Mouse (Mus musculus) embryo, embryonic 10 days (tissue): ENCODE data around the gene Mbnl1.

Experiments used
- DNase-seq: peaks from one replicate; pipeline ENCODE4 v3.0.0-alpha.2; 2015; ENCODE audit warnings: low spot score

The Mbnl1 gene

GRCm38 (mm10) chr3:60517234-60517787, 44.7 kb downstream of the Mbnl1 start:
- no peak for DNase-seq

DNA sequence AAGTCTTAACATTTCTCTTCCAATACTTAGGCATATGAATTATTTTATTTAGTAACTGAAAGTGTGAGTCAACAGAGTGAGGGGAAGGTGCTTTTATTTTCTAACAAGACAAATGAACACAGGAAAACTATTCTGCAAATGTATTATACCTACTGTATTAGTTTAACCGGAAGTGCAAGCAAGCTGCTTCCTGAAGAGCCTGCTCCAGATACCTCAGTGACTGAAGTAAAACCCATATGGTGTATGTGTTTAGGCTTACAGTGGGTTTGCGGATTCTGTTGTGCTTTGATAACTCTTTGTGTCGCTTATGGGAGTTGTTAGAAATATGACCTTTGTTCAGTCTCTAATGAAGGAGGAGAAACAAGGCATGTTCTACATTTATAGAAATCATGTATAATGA, 46.7 kb downstream of the Mbnl1 start:
- DNase-seq, result no peak

- no peak for DNase-seq
Measured at GRCm38 (mm10) chr3:60524127-60524526, 51.5 kb downstream of the Mbnl1 start.

GRCm38 (mm10) chr3:60531286-60531685, 58.7 kb downstream of the Mbnl1 start:
- DNase-seq, result no peak

DNA sequence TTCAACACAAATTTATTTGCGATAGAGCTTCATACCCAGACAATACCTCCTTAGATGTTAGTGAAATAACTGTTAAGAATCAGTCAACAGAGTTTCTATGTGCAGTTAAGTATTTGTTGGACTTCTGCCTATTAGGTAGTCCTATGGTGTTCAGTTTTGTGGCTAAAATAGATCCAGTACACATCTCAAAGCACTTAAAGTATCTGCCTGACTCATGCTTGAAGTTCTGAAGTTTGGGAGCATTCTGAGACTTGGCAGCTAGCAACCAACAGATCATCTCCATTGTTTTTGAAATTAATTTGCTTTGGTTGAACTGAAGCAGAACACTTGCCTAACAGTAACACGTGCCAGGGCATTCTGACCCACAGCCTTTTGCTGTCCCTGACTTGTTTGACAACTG, 59.2 kb downstream of the Mbnl1 start:
- DNase-seq, result no peak

- DNase-seq, result no peak
Measured at GRCm38 (mm10) chr3:60535224-60535623, 62.6 kb downstream of the Mbnl1 start.

DNA sequence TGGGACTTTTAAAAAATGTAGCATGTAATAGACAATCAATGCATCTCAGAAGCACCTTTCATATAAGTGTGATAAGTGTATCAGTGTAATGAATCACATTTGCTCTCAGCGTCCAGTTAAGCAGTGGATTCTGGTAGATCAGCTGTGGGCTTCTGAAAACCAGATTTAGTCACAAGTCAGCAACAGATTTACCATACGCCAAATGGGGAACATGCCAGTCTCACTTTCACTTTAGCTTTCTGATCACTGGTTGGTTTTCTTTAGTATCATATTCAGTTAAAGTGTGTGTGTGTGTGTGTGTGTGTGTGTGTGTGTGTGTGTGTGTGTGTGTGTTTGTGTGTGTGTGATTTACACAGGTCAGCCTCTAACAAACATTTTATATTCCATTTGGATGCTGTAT, 64.4 kb downstream of the Mbnl1 start:
- no peak for DNase-seq

DNA sequence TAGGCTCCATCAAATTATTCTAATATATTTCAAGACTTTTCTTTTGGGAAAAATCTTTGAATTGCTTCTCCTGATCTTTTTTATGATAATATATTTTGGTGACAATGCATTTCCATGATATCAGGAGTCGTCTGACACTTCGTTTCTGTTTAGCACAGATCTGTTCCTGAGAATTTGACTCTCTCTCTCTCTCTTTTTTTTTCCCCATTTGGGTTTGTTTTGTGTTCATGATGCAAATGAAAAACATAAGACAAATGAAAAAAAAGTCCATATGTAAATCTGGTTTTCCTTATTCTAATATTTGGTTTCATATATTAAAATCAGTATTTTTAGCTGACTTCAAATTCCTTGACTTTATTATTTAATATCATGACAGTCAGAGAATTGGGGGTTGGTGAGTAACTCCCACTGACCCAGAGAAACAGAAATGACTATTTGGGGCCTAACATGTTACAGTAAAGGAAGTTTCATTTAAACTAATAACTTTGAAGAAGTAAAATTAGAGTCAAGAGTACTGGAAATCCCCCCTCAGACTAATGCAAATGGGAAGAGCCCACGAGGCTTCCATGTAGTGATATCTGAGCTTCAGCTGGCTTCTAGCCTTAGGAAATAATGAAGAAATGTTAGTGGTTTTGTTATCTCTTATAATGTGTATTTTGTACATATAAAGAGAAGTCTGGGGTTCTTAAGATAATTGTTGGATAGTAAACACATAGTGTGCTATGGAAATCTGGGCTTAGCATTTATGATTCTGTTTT, 65.8 kb downstream of the Mbnl1 start:
- DNase-seq, result no peak

GRCm38 (mm10) chr3:60541121-60541520, 68.5 kb downstream of the Mbnl1 start:
- no peak for DNase-seq

GRCm38 (mm10) chr3:60546196-60546595, 73.6 kb downstream of the Mbnl1 start:
- DNase-seq, result peak; percentile 39

DNA sequence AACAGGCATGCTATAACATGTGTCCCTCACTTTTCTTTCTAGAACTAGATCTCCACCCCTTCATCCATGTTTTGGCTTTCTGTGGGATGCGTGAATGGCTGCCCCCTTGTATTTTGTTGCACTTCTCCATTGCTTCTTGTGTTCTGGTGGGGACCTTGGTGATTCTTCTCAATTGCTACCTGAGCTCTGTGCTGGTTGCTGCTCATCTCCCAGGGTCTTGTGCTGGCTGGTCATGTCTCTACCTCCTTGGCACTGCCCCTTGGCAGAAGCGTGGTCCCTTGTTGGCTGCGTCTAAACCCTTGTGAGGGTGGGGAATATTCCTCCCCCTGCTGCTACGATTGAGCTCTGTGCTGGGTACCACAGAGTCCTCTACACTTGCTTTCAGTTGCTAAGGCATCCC, 74.3 kb downstream of the Mbnl1 start:
- DNase-seq, result no peak

DNA sequence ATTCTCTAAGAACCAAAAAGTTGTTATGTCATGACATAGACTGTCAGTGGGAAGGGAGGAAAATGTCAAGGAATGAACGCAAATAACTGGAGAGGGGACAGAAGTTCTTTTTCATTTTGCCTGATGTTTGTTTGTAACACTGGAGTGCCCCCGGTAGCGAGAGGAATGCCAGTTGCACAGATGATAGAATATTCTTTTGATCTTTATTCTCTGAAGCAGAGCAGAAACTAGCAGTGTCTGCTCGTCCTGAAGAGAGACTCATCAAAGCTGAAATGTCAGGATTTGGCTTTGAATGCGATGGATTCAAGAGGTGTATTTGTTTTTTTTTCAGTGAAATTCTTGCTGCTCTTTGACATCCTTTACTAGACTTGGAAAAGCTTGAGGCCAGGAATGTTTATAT, 77.9 kb downstream of the Mbnl1 start:
- DNase-seq, result no peak

- no peak for DNase-seq
Measured at GRCm38 (mm10) chr3:60551650-60552049, 79.0 kb downstream of the Mbnl1 start.

DNA sequence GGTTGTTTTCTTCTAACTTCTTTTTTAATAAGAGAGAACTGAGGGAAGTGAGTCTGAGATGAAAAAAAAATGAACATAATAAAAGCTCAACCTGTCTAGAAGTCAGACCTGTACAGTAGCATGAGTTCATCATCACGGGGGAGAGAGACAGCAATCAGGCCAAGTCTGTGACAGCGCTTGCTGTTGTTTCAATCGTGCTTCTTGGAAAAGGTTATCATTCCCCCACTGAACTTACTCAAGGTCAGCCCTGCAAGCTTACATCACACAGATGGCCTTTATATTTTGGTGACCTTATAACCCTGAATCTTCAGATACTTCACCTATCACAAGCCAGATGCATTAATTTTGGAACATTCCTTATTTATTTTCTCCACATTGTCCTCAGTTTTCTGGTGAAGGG, 80.4 kb downstream of the Mbnl1 start:
- DNase-seq, result no peak

DNA sequence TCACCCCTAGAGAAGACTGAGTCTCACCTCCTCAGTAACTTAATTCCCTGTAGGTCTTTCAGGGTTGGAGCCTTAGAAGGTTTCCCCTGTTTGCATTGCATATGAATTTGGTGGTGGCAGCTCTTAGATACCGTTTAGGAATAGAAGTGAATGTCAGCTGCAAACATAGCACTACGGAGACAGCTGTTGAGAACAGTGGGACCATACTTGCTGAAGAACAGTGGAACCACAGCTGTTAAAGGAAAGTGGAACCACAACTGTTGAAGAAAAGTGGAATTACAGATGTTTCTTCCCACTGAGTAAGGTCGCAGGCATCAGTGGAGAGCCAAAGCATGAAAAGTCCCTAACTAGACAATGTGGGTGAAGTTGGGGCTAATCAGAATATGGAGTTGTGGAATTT, 84.0 kb downstream of the Mbnl1 start:
- DNase-seq, result no peak

DNA sequence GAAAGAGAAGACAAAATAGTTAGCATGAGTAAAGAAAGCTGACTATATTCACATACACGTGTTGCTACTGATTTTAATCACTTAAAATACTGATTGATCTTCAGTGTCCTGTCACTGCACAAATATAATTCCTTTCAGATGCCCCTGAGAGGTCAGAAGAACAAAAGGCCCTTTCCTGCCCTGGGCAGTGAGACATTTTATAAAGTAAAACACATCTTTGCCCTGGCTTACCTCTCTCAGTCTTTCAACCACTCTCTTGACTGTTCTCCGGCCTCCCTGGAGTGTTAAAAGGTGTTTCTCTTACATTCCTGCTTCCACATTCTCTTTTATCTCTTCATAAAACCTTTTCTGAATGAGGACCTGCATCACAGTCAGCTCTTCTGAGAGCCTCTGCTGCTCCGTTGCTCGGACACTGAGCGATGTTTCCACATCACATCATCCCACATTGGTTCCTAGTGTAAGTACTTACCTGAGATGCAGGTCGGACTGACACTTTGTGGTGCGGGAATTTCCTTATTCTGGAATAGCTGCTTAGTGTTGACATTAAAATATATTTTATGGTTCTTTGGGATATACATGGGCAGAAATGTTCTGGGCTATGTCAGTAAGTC, 85.7 kb downstream of the Mbnl1 start:
- no peak for DNase-seq

- DNase-seq, result no peak
Measured at GRCm38 (mm10) chr3:60559762-60560161, 87.1 kb downstream of the Mbnl1 start.

DNA sequence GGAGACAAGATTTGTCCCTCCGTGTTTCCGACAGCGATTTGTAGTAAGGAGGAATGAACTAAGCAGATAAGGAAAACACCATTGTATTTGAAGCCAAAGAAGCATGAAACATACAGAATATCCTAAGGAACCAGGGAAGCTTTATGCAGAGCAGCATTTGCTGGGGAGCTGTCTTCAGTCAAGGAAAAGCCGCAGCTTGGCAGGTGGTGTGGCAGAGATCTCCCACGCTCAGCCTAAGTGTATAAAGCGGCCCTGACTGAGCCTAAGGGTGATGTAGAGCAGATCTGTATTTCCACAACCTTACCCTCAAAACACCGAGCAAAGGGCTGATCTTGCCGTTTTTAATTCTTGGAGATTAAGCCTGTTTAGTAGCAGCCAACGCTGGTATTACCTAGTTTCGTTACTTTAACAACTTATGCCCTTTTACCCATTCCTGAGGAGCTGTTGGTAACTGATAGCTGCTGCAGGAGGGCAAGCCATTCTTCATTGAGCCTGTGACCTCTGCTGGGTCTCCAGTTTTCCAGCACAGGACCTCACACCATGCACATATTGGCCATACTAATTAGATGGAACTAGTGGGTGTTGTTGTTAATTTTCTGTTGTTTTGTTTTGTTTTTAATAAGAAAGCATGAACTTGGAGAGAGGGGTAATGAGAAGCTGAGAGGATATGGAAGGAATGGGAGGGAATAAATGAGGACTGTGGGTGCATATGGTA, 91.1 kb downstream of the Mbnl1 start:
- DNase-seq, result no peak

DNA sequence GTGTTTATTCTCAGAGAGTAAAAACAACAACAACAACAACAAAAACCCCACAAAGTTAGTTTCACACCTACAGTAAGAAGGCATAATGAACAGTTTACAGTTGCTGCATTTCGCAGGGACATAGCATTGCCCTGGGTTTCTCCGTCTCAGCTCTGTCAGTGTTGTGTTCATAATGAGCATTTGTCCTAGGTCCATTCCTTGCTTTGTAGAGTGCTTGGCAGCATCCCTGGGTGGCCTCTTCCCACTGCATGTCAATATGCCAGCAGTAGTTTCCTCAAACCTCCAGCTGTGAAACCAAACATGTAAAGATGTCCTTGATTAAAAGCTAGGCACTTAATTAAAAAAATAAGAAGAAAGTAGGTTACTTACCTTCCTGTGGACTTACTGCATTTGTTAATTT, 91.6 kb downstream of the Mbnl1 start:
- no peak for DNase-seq

GRCm38 (mm10) chr3:60565204-60565603, 92.6 kb downstream of the Mbnl1 start:
- no peak for DNase-seq

DNA sequence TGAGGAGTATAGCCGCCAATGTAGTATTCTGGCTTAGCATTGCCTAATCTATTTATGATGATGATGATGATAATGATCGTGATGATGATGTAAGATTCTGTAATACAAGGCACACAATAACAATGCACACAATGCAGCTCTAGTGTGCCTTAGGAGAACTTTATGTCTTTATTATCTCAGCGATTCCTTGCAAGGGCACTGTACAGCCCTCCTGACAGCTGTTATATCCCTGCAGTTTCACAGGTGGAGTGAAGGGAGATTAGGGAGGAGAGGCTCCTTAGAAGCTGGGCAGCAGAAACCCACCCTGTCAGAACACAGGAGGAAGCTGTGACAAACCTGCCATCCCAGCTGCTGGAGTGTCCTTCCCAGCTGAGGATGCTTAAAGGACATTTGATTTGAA, 93.3 kb downstream of the Mbnl1 start:
- DNase-seq, result no peak

DNA sequence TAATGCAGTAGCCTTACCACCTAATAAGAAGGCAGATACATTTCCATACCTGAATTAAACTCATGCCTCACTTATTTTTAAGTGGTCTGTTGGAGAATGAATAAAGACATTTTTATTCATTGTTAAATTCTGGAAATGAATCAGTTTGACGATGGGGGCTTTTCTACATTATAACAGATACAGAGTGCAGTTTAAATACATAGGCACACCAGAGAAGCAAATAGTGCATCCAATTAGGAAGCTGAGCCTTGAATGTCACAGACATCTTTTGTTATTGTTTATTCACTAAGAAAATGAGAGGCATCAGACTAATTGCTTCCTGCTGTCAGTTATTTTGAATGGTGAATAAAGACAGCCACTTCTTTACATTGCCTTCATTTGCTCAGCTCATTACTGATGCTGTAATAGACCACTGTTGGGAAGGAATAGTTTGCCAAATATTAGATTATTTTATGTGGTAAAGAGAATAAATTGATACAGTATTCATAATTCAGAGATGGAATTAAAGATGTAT, 95.6 kb downstream of the Mbnl1 start:
- DNase-seq, result no peak
